Mouse (Mus musculus) naive thymus-derived CD4-positive, alpha-beta T cell, adult 2 months (primary cell): ENCODE results near the gene Rhbdl1.
"Not testable (repeated sequence)": the region's sequence is repeated elsewhere in the genome, so short reads cannot be mapped to it uniquely, and the experiment has no call there.

Experiments
- DNase-seq: peaks from one replicate; pipeline ENCODE4 v3.0.0-alpha.2; 2011; ENCODE audit warnings: low read depth

Gene Rhbdl1

DNA sequence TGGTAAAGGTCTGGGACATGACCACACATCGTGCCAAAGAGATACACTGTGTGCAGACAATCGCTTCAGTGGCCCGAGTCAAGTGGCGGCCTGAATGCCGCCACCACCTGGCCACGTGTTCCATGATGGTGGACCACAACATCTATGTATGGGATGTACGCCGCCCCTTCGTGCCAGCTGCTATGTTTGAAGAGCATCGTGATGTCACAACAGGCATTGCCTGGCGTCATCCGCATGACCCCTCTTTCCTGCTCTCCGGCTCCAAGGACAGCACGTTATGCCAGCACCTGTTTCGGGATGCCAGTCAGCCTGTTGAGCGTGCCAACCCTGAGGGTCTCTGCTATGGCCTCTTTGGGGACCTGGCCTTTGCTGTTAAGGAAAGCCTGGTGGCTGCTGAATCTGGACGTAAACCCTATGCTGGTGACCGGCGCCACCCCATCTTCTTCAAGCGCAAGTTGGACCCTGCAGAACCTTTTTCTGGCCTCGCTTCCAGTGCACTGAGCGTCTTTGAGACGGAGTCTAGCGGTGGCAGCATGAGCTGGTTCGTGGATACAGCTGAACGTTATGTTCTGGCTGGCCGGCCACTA lies 11.0 kb downstream of the Rhbdl1 start:
- no peak for DNase-seq

DNA sequence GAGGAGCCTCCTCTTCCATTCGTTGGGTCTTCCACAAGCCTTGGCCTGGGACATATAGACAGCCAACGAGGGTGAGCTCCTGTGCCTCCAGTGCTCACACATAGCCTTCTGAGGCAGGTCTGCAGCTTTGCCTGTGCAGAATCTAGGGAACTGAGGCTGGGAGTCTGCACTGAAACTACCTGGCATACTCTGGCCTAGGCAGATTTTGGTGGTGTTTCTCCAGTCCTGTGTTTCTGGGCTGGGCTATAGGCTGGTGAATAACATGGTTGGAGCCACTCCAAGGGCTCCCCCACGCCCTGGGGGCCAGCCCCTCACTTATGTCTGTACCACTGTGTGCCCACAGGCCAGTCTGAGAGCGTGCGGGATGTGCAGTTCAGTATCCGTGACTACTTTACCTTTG lies 11.8 kb downstream of the Rhbdl1 start:
- no peak for DNase-seq

DNA sequence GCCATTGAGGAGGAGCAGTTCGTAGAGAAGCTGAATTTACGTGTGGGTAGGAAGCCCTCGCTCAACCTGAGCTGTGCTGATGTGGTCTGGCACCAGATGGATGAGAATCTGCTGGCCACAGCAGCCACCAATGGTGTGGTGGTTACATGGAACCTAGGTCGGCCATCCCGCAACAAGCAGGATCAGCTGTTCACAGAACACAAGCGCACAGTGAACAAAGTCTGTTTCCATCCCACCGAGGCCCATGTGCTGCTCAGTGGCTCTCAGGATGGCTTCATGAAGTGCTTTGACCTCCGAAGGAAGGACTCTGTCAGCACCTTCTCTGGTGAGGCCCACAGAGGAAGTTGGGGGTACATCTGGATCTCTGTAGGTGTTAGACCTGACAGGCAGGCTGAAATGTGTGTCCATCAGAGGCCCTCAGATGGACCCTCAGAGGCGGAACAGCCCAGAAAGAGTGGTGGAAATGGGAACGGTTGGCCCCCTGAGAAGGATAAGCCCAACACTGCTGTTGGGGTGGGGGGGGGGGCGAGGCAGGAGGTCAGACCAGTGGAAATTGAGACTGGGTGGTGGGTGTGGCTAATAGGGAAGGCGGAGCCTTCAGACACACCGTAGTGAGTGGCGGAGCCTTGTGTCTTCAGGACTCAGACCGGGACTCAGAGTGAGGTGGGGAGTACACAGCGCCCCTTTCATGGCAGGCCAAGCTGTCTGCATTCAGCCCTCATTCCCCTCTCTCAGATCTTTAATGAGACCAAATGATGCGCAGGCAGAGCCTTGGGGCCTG lies 12.5 kb downstream of the Rhbdl1 start:
- DNase-seq, result no peak

DNA sequence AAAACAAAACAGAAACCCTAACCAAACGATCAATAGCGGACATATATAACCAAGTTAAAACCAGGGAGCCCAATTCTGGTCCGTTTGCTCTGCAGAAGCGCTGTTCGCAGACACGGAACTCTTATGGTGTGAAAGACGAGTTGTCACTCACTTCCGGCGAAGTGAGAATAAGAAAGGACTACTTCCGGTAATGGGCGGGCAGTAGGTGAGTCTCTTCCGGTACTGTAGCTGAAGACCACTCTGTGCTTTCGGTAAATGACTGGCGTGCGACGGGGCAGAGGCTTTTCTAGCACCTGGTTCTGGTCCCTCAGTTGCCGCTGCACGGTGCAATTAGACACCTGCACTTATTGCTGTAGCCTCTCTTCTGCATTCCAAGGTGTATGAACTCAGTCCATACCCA lies 13.6 kb downstream of the Rhbdl1 start, which contains the start of gene Wdr24:
Gene Wdr24 (plus strand): TSS at position 176 of the 400 bp plus-strand sequence.
- DNase-seq, result peak; percentile 92

DNA sequence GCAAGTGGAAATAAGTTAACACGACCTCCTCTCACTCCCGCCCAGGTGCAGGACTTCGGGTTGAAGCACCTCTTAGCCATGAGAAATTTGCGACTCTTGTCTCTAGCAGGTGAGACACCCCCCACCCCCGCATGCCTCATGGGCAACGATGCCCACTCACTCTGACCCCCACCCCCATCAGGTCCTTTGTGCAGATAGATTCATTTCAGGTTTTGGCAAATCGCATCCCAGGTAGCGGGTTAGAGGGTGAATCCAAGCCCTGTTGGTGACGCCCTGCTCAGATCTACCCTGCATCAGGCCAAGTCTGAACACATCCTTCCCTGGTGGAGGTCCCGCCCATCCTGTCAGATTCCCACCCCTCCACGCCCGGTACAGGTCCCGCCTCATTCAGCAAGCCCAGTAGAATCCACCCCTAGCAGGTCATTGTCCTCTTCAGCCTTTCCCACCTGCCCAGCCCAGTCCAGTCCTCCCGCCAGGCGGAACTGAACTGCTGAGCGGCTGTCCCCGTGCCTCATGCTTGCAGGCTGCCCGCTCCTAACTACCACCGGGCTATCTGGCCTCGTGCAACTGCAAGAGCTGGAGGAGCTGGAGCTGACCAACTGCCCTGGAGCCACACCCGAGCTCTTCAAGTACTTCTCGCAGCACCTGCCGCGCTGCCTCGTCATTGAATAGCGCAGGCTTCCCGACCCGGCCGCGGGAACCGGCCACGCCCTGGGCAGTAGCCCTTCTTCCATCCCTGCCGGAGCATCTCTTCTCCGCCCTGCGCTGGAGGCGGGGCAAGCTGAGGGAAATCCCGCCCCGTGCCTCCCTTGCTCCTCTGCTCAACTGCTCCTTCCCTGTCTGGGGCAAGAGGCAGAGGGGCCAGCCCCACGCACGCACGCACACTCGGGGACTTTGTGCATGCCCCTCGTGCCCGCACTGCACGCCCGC lies 18.0 kb downstream of the Rhbdl1 start:
- no peak for DNase-seq

DNA sequence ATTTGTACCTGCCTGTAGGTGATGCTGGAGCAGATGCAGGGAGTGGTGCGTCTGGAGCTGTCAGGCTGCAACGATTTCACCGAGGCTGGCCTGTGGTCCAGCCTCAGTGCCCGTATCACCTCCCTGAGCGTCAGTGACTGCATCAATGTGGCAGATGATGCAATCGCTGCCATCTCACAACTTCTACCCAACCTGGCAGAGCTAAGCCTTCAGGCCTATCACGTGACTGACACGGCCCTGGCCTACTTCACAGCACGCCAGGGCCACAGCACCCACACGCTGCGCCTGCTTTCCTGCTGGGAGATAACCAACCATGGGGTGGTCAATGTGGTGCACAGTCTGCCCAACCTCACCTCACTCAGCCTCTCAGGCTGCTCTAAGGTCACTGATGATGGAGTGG lies 19.4 kb downstream of the Rhbdl1 start:
- DNase-seq, result no peak

DNA sequence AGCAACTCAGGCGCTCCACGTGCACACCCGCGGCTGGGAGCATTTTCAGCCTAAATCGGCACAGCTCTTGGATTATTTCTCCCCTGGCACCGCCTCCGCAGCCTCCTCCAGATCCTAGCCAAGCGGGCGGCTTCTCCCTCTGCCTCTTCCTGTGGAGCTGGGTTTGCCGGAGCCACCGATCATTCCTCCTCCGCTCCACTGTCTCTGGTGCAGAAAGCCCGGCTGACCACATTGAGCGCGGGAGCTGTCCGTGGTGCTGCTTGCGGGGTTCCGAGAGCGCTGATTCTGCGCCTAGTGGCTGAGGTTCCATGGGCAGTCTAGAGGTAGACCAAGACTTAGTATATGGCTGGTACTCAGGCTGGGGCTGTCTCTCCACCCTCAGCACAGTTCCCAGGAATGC lies 23.6 kb downstream of the Rhbdl1 start:
- DNase-seq, result peak; percentile 82

DNA sequence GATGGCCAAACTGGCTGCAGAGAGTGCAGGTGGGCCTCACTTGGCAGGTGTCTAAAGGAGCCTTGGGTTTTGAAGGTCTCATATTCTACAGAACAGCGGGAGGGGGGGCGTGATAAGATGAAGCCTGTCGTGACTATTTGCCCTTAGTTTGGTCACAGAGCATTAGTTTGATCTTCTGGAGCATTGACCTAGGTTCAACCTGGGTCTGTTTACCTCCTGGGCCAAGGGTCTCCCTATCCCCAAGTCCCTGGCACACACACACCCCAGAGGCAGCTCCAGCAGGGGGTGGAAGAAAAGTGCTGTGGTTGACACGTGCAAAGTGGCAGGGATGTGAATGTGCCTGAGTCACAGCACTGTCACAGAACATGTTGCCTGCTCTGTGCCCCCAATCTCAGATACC lies 26.2 kb downstream of the Rhbdl1 start:
- DNase-seq, result no peak

DNA sequence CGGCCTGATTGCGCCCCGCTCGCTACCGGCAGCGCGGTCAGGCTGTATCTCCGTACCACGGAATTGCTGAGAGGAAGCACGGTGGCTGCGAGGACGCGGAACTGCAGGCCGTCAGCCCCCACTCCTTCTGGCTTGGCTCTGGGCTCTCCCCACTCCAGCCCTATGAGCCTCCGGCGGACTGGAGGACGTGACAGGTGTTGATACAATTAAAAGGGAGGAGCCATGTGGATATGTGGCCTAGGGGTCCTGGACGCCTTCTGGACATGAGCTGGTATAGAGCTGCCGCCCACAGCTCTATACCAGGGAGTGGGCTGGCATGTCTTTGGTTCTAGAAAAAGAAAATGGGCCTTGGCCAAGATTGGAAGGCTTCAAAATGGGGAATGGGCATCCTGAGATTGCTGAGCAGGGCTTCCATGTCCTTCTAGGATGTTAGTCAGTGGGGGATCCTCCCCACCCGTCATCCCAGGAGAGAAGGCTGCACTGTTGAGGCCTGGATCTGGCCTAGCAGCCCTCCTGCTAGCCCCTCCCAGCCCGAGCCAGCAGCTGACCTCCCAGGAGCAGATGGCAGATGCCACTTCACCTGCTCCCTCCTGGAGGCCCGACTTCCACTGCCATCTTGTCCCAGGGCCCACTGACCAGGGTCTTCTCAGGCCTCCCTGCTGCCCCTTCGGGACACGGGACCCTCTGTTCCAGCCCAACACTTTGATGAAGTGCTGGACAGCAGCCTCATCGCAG lies 27.3 kb downstream of the Rhbdl1 start:
- DNase-seq, result no peak

DNA sequence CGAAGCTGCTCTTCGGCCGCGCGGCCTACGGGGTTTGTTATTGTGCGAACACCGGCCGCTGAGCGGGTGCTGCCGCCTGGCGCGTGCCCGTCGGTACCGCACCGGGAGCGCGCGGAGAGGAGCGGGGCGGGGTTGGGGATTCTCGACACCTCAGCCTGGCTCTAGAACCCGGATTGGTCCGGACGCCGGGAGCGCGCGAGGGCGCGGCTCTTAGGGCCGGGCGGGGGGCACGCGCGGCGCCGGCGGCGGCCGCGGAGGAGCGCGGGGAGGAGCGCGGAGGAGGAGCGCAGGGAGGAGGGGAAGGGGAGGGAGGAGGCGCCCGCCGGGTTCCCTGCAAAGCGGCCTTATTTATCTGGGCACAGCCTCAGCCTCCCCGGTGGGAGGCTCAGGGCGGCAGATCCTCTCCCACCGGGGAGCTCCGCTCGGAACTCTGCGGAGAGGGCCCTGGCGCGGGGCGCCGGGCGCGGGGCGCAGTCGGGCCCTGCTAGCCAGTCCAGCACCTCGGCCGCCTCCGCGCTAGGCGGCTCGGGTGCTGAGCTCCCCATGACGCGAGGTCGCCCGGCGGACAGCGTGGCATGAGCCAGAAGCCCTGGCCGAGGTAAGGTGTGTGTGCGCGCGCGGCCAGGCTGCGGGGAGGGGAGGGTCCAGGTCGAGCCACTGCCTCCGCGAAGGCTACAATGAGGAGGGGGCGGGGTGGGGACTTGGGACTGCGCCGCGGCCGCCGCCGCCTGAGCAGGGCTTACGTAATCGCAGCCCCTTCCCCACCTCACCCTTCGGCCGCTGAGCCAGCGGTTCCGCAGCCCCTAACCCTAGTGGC lies 28.1 kb downstream of the Rhbdl1 start, which contains the start of gene Fbxl16:
Gene Fbxl16 (plus strand): TSS at position 297 of the 817 bp plus-strand sequence.
- DNase-seq, result no peak

DNA sequence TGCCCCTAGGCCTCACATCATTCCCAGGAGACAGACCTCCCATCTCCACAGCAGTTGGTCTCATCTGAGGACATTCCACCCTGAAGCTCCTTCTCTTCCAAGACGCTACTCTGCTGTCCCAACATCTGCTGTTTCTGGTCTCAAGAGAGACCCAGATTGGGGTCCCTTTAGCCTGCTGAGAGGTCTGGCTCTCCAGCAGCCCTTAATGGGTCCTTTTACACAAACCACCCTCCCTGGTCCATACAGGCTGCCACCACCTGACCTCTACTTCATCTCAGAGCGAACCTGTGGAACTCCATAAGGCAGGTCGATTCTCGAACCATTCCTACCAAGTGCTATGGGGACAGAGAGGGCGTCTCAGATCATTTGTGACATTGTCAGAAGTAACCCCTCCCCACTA lies 29.1 kb downstream of the Rhbdl1 start:
- no peak for DNase-seq

DNA sequence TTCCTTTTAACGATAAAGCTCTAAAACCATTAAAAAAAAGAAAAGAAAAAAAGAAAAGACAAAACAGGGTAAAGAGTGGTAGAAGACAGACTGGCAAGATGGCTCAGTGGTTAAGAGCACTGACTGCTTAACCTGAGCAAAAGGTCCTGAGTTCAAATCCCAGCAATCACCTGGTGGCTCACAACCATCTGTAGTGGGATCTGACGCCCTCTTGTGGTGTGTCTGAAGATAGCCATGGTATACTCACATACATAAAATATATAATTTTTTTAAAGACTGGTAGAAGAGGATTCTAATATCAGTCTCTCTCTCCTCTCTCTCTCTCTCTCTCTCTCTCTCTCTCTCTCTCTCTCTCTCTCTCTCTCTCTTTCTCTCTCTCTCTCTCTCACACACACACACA lies 29.6 kb downstream of the Rhbdl1 start:
- DNase-seq, result not testable (repeated sequence)

DNA sequence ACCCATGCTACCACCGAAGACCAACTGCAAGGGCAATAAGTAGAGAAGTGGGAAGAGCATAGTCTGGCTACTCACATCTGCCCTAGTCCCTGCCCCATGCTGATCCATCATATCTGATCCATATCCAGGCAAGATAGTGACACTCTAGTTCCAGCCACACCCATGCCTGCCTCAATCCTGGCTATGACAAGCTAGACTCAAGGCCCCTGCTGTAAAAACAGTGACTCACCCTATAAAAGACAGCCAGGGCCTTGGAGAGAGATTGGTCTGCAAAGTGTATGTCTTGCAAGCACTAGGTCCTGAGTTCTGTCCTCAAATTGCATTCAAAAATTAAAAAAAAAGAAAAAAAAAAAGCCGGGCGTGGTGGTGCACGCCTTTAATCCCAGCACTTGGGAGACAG lies 30.6 kb downstream of the Rhbdl1 start:
- no peak for DNase-seq

DNA sequence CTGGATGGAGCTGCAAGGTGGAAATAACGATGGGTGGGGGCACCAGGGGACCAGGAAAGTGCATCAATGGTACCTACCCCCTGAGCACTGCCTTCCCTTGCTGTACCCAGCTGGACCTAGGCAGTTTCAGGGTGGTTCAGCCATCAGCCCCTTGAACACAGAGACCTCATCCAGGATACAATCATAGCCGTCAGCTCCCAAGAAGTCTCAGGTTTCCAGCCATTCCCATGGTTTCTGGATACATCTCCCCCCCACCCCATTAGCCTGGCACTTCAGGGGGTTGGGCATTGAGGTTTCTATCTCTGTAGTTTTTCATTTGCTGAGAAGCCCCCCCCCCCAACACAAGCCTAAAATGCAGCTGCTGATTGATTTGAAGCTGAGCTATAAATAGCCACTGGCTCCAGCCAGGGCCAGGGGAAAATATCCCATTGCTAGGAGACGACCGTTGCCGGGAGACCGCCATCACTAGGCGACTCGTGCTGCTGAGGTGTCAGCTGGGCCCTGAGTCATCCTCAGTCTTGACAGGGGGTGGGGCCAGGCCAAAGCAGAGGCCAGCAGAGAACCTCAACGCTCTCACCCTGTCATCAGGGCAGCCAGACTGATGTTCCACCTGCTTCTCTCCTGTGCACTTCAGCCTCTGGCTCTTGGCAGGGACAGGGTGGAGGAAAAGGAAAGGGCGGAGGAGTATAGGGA lies 34.1 kb downstream of the Rhbdl1 start:
- no peak for DNase-seq

DNA sequence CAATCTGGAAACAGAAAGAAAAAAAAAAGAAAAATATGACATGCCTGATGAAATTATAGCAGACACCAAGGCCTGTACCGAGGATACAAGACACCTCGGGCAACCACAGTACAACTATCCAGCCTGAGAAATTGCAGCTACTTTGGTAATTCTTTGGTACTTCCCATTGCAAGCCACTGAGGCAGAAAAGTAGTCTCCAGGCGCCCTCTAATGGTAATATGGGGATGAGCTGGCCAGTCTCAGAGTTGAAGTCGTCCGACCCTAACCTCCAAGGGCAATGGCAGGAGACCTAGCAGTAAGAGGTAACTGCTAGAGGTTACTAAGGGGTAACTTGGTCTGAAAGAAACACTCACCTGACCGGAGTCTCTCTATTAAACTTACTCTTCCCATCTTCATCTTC lies 36.1 kb downstream of the Rhbdl1 start:
- peak; percentile 89 for DNase-seq

DNA sequence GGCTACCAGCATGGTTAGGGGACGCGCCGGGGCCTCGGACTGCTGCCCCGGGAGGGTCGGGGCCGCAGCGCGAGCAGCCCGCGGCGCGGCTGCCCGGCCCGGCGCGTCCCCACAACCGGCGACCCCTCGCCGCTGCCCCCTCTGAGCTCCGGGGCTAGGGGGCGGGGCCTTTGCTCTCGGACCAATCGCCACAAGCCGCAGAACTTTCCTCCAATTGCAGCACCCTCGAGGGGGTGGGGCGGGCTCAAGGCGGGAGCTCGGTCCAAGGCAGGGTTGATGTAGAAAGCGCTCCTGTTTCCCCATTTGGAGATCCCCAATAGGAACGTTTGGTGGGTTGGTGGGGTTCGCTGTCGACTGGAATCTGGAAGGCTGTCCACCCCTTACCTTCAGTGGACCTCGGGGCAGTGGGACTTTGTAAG lies 40.1 kb downstream of the Rhbdl1 start, which contains the start of gene Metrn:
Gene Metrn (minus strand): TSS at position 186 of the 419 bp plus-strand sequence.
- peak; percentile 82 for DNase-seq

DNA sequence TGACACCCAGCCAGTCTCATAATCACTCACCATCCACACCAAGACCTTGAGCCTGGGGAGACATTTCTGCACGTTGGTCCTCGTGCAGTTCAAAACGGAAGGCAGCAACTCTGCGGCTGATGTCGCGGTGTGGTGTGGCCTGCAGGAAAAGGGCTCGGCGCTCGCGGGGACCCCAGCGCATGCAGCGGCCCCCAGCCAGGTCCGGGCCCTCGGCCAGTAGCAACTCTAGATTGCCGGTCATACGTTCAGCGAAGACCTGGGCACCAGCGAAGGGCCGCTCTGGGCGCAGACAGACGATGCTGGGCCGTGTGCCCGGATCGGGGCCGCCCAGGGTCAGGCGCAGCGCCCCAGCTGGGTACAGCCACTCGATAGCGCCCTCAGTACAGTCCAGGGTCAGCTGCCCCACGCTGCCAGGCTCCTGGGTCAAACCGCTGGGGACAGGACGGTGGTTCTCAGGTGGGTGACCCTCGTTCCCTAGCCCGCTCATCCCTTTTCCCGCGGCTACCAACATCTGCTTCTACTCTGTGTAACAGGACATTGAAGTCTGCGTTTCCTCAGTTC lies 40.8 kb downstream of the Rhbdl1 start:
- DNase-seq, result no peak

DNA sequence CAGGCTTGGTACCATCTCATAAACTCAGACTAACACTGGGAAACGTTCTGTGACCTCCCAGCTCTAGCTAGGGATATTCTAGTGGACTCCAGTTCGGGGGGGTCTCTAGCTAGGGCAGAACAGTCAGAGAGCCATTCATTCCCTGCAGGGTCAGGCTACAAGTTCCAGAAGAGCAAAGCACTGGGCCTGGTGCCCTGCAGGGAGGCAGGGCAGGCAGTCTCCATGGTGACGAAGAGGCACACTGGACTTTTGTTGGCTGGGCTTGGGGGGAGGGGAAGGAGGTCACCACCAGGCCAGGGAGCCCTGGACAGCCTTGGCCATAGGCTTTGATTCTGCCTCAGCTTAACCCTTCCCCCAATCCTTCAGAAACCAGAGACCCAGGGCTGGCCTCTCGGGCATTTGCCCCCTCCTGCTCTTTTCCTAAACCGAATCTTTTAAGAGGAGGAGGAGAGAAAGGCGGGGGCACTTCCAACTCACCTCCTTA lies 41.4 kb downstream of the Rhbdl1 start, which contains the start of gene AC134908.4:
Gene AC134908.4 (minus strand): TSS at position 51 of the 484 bp plus-strand sequence.
- no peak for DNase-seq

DNA sequence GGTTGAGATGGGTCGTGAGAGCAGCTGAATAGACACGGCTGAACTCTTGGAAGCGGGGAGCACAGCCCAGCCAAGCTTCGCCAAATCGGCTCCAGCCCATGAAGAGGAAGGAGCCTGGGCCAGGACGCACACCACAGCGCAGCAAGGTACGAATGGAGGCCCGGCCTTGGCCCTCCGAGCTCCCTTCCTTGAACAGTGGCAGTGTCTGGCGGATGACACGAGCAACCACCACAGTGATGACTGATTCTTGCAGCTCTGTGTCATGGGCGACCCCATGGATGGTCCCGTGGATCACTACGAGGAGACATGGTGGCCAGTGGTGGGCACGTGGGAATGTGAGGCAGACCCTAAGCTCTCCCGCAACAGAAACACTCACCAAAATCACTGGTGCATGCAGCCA lies 42.1 kb downstream of the Rhbdl1 start:
- DNase-seq, result no peak

DNA sequence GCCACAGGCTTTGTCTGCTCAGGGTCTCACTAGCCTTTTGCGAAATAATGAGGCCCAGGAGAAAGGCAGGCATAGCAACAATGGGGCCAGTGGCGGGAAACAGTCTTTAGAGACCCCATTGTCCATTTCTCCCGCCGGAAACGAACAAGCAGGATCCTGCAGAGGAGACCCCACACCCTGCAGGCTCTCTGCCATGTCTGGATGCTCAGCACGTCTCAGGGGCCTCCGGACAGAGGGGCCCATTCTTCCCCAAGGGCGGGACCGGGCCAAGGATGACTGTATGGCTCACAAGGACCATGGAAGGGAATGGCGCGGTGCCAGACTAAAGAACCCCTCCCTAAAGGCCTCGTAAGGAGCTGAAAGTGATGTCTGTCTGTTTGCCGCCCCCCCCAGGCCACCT lies 42.9 kb downstream of the Rhbdl1 start:
- no peak for DNase-seq
